Mouse (Mus musculus) myocyte (in vitro differentiated cells): ENCODE results near the gene Lif.

Experiments
- MYOD1 ChIP-seq, 3 experiments: IDR thresholded peaks; one replicate each; pipeline ENCODE4 v1.6.1; 2011; ENCODE audit warnings: control low read depth in 2 of 3, low read depth in 2 of 3, mild to moderate bottlenecking in 2 of 3, moderate library complexity in 1 of 3; ENCODE audit not compliant: insufficient read length in 2 of 3, control insufficient read depth in 1 of 3
- MYOG ChIP-seq, 3 experiments: IDR thresholded peaks; one replicate each; pipeline ENCODE4 v1.6.1; 2011; ENCODE audit warnings: control low read depth in 2 of 3, low read depth in 2 of 3, mild to moderate bottlenecking in 2 of 3; ENCODE audit not compliant: insufficient read length in 2 of 3, control insufficient read depth in 1 of 3, insufficient read depth in 1 of 3
- POLR2A ChIP-seq: IDR thresholded peaks from one replicate; pipeline ENCODE4 v1.6.1; 2011; ENCODE audit warnings: low read depth, mild to moderate bottlenecking, control low read depth, moderate library complexity; ENCODE audit not compliant: insufficient read length
- POLR2AphosphoS2 ChIP-seq: IDR thresholded peaks from one replicate; pipeline ENCODE4 v1.6.1; 2011; ENCODE audit warnings: low read depth, control low read depth; ENCODE audit not compliant: insufficient read length
- USF1 ChIP-seq: IDR thresholded peaks from one replicate; pipeline ENCODE4 v1.6.1; 2011; ENCODE audit warnings: low read depth, mild to moderate bottlenecking, control low read depth, moderate library complexity

DNA sequence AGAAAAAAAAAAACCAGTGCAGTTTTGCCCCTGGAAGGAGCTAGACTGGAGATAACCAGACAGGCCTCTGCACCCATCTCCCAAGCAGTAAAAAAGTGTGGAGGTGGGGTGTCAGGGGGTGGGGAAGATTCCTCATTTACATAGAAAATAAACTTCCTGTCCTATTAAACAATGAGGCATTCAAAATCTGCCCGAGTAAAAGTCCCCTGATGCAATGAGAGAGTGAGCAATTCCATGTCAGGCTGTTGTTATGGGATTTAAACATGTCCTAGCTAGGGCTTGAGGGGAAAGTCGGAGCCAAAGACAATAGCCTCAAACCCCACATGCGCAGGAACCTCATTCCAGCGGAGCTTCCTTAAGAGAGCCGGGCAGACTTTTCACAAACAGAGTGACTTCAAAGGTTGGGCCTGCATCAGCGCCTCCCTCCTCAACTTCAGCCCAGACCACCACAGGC is 50.7 kb downstream of the Lif start:
- TF ChIP-seq USF1, result no peak
- no peak for TF ChIP-seq POLR2A
- TF ChIP-seq MYOG (IDR thresholded peaks at IDR 0.05; ENCODE audit: control insufficient read depth in 1 of 3, insufficient read depth in 1 of 3, insufficient read length in 2 of 3, low read depth in 2 of 3), result no peak
- TF ChIP-seq MYOD1 (IDR thresholded peaks at IDR 0.05; ENCODE audit: control insufficient read depth in 1 of 3, insufficient read length in 2 of 3, low read depth in 2 of 3), result no peak
- no peak for TF ChIP-seq POLR2AphosphoS2
